Mouse (Mus musculus): ENCODE measurements around the gene Vamp9.

The Vamp9 gene

GRCm38 (mm10) chr5:99906181-99906956 lies at the start of gene Vamp9:
Gene Vamp9 (plus strand): TSS chr5:99906254.
- peak; percentile 89 for DNase-seq (ENCODE audit: low spot score)

GRCm38 (mm10) chr5:99857106-99857637 lies 48.9 kb upstream of the Vamp9 start:
- DNase-seq (ENCODE audit: low spot score) = no peak

DNA sequence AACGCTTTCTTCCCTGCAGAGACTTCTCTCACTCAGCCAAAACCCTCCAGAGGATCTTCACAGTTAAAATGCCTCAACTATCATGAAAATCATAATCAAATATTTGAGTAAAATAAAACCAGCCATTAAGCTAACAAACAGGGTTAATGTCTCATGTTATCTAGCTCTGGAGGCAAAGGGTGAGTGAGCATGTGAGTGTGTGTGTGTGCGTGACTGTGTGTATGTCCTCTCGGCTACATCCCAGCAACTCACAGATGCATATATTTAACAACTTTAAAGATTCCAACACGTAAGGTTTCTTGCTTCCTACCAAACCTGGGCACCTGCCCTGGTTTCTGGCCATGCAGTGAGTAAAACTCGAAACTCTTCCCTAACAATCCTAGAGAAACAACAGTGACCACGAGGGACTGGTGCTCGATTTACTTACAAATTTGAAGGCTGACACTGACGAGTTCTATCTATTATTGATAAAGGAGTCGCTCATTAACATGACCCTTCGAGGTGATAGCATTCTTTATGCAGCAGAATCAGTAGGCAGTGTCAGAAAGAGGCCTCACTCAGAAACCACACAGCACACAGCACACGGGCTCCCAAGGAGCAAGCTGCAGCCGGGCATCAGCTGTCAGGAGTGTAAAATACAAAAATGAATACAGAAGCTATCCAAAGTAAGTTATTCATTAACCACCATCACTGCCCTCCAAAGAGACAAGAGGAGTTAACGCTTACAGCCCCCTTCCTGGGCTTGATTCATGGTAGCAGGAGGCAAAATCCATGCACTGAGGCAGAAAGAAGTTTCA lies 46.2 kb upstream of the Vamp9 start:
- no peak for DNase-seq (ENCODE audit: low spot score)

DNA sequence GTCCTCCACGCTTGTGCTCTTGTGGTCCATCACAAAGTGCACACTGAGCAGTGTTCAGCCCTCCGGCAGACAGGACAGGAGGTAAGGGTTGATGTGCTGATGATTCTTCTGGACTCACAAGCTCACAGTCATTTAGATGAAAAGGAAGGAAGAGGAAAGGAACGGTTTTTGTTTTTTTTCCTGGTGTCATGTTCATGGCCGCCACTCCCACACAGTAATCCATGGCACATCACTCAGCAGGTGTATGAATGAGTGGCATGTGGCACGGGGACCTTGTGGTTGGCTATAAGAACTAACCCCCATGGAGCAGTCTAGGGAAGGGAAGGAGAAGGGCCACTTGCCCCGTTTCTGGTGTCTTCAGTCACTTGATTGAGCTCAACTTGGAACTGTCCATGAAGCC lies 44.2 kb upstream of the Vamp9 start:
- DNase-seq (ENCODE audit: low spot score) = no peak

- DNase-seq (ENCODE audit: low spot score) = no peak
These were observed 42.2 kb upstream of the Vamp9 start for GRCm38 (mm10) chr5:99863656-99864380.

GRCm38 (mm10) chr5:99865779-99866178 lies 40.3 kb upstream of the Vamp9 start:
- no peak for DNase-seq (ENCODE audit: low spot score)

DNA sequence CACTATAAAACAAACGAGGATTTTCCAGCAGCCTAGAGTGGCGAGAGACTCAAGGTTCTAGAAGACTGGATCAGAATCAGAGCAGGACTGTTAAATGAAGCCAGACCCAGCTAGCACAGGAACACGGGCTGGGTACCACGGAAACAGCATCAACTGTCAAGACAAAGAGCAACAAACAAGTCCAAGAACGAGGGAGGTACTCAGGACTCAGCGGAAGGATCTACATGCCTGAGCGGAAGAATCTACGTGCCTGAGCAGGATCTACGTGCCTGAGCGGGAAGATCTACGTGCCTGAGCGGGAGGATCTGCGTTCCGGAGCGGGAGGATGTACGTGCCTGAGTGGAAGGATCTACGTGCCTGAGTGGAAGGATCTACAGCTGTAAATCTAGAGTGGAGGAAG lies 37.8 kb upstream of the Vamp9 start:
- DNase-seq (ENCODE audit: low spot score) = no peak

DNA sequence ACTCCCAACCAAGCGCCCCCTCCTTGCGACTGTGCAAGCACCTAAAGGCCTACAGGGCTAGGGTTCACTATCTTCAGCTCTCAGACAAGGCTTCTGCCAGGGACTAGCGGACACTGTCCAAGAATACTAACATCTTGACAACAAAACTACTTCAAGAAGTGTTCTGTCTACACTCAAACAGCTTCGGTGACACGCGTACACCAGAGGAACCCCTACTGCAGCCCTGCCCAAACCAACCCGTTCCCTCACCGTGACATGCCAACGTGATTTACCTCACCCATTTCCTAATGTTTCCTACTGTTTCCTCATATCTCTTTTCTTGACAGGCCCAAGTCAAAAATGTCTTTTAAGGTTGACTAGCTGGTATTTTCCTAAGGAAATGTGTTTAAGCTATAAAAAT lies 37.1 kb upstream of the Vamp9 start:
- DNase-seq (ENCODE audit: low spot score) = no peak

DNA sequence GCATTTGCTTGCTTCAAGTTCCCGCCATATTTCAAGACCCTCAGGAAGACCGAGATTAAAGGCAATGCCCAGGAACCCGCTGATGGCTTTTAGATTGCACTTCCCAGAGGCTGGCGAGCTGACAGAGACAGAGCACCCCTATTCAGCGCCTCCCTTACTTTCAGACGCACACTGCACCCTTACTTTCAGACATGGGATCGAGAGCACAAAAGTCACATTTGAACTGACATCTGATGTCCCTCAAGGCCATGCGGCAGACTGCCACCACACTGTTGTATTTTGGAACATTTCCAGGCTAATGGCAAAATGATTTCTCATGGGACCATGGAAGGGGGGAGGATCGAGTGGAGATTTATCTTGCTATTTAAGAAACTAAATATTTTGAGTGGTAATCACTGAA lies 28.5 kb upstream of the Vamp9 start:
- DNase-seq (ENCODE audit: low spot score) = no peak

DNA sequence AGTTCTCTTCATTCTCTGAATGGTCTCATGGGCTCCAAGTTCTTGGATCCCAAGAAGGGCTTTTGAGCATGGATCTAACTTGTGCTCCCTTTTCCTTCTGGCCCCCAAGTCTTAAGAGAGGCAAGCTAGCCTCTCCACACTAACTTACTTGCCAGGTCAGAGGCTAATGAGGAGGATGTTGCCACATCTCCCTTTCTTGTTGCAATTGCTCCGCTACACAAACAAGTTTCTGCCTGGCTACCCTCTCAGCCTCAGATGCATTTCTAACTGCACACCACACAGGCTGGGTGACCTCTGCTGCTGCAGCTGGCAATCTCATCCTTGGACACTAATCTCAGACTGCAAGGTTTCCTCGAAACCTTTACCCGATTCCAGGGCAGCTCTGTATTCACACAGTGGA lies 23.6 kb upstream of the Vamp9 start:
- no peak for DNase-seq (ENCODE audit: low spot score)

- no peak for DNase-seq (ENCODE audit: low spot score)
These were observed 22.0 kb upstream of the Vamp9 start for GRCm38 (mm10) chr5:99884035-99884434.

DNA sequence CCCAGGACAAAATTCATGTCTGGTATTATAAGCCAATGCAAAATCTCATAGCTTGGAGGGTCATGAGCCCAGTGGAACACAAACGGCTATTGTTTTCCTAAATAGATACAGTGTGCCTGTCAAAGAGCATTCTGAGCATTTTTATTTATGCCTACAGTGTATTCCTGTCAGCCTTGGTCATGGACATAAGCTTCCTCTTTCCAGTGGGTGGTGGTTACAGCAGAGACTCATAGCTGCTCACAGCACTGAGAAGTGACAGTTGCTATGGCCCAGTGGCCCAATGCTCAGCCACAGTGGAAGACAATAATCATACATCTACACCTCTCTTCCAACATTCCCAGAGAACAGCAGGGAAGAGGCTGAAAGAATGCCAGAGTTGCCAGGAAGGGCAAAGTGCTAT lies 18.9 kb upstream of the Vamp9 start:
- DNase-seq (ENCODE audit: low spot score) = no peak

DNA sequence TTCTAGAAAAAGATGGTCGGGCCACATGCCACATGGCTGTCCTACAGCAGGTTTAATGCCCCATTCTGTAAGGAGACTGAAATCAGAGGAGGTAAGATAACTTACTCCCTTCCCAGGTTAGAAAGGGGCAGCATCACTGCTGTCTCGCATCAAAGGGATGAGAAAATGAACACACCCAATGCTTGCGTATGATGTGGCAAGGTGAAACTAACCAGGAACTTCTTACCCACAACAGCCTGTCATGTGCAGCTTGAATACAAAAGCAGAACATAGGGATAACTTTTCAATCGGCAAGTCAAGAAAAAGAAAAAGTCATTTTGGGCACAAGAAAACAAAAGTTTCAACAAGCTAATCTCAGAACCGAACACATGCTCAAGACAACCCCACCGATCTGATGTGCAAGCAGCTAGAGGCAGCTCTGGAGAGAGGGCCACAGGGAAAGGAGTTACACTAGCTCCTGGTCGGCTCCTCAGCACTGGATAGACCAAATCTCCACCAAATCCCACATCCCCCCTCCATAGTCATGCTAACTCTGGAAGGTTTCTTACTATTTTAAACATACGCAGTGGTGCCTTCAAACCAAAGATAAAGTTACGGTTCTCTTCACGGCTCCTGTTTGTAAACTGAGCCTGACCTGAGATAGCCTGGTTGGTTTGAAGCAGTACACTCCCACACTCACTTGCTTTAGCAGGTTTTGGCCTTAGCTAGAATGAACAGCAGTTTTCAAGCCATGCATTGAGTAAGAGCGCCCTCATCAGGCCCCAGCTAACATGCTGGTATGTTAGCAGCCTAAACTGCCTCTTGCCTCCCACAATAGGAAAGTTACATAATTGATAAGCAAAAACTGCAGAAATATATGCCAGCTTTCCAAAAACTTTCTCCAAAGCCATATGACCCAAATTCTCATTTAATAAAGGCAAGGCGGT lies 14.3 kb upstream of the Vamp9 start:
- peak; percentile 9 for DNase-seq (ENCODE audit: low spot score)

- DNase-seq (ENCODE audit: low spot score) = peak; percentile 21
These were observed 6.0 kb upstream of the Vamp9 start for GRCm38 (mm10) chr5:99900041-99900440.

DNA sequence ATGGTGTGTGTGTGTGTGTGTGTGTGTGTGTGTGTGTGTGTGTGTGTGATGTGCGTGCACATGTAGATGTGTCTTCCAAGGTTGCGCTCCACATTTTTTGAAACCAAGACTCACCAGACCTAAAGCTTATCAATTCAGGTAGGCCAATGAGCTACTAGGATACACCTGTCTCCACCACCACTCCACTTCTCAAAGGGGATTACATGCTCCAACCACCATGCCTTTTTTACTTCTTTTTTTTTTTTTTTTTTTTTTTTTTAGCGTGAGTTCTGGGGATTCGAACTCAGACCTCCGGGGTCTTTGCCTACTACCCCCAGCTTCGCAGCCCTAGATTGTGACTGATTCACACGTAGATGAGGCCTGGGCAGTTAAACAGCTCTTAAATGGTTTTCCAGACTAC lies 323 bp upstream of the Vamp9 start:
- DNase-seq (ENCODE audit: low spot score) = no peak

DNA sequence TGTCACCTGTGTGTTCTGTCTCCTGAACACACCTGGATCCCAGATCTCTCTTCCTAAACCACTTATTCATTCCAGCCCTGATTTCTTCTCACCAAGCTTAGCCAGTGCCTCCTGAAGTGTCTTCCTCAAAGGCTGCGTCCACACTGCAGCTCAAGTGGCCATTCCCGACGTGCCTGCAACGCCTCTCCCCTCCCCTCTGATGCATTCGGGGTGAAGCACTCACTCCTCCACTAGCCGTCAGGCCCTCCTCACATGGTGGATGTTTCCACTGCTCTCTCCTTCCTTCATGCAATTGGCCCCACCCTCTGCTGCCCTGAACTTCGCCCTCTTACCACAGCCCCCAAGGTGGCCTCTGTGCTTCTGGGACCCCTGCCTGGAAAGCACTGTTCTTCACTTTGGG lies 9.4 kb downstream of the Vamp9 start:
- no peak for DNase-seq (ENCODE audit: low spot score)

DNA sequence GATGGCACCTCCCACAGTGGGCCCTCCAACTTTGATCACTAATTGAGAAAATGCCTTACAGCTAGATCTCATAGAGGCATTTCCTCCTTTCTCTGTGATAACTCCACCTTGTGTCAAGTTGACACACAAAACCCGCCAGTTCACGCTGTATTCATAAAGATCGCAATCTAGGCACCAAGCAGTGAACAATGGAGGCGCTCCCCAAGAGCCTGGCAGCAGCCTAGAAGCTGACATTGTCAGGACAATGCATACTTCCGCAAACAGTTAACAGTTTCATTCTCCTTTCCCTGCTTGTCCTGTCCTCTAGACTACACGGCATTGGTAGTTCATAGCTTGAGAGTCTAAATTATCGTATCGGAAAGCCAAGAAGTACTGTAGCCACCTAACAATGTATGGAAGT lies 16.0 kb downstream of the Vamp9 start:
- no peak for DNase-seq (ENCODE audit: low spot score)

DNA sequence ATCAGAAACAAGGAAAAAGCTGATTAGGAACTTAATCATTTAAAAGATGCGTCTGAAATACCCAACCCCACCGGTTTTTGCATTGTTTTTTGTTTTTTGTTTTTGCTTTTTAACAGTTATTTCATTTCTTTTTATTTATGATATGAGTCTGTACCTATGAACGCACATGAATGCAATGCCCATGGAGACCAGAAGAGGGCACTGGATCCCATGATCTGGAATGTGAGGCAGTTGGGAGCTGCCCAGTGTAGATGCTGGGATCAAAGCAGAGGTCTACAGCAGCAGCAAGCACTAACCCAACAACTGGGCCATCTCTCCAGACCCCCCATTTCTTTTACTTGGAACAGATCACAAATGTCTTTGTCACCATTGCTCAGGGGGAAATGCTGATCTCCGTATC lies 21.9 kb downstream of the Vamp9 start:
- DNase-seq (ENCODE audit: low spot score) = peak; percentile 23

DNA sequence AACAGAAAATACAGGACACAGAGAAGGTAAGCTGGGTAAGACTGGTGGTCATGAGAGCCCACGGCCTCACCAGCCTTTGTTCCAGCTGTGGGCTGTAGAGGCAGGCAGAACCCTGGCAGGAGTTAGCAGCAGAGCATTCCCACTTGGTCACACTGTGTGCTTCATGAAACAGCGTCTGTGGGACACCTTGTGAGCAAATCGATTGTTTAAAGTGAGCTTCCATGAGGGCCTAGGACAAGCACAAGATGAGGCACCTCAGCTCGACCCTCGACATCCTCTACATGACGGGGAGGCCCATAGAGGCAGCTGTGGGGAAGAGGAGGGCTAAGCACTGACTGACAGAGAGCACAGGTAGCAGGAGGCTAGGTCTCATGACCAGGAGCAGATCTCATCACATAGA lies 25.9 kb downstream of the Vamp9 start:
- no peak for DNase-seq (ENCODE audit: low spot score)

DNA sequence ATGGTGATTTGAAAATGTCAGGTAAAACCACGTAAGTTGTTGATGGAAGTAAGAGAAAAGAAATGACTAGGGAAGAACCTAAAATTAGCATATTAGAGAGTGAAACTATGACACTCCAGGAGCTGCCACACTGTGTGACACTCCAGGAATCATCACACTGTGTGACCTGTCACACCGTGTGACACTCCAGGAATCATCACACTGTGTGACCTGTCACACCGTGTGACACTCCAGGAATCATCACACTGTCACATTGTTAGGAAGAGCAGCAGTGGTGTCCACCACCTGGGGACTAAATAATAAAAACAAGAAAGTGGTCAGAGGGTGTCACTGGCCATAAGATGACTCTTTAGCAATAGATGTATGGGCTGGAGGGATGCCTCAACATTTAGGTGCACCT lies 33.4 kb downstream of the Vamp9 start:
- no peak for DNase-seq (ENCODE audit: low spot score)

DNA sequence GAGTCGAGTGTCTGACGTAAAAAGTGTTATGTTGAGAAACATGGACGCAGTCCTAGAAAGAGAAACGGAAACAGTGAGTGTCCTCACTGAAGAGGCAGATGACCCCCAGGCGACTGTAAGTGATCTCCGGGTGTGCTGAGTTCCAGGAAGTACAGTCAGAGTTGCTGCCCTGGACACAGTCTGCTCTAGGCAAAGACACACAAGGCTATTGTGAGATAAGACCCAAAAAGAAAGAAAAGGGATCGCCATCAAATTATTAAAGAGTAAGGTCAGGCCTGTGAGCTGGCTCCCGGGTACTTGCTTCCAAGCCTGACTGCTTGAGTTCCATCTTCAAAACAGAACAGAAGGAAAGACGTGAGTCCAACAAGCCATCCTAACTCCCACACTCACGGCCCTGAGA lies 35.2 kb downstream of the Vamp9 start:
- no peak for DNase-seq (ENCODE audit: low spot score)
